Mouse (Mus musculus) left cerebral cortex, adult 2 months (tissue): Measurements from ENCODE around the gene Mroh8. TPM values are rescaled to one million over a fixed set of nuclear protein-coding genes. Genes with fewer than 3 reads are reported as not detected.
"Not testable (repeated sequence)": the region's sequence is repeated elsewhere in the genome, so short reads cannot be mapped to it uniquely, and the experiment has no call there.

Source experiments
- DNase-seq, 2 experiments: peaks; one replicate each; pipeline ENCODE4 v3.0.0; 2021 to 2022; ENCODE audit warnings: low spot score in 2 of 2, mixed read lengths in 1 of 2; ENCODE audit errors: extremely low spot score in 1 of 2
- H3K27ac ChIP-seq: fragments of 200-600 bp; 2 replicates; pipeline ENCODE4 v1.8.1; 2022
- H3K4me3 ChIP-seq: fragments of 200-600 bp; 2 replicates; pipeline ENCODE4 v1.8.1; 2022
- CTCF ChIP-seq: fragments of 200-600 bp; IDR thresholded peaks from 2 replicates; pipeline ENCODE4 v1.8.1; 2022; ENCODE audit warnings: antibody characterized with exemption, mild to moderate bottlenecking, moderate library complexity
- intact Hi-C: fragments of 180-260 bp; cut with DNase I; formaldehyde crosslinking; loops from one replicate; pipeline ENCODE4 v1.15.1; 2025
- total RNA-seq, 2 experiments: library from RNA; stranded (reverse); gene quantifications; 2 replicates each; pipeline ENCODE4 v1.2.3; 2021

The Mroh8 gene
- total RNA-seq, 2 experiments from 2014 or later, result 1.6 to 2.4 TPM

GRCm38 (mm10) chr2:157178167-157178566, 101.2 kb downstream of the Mroh8 start:
- no peak for TF ChIP-seq CTCF
- DNase-seq, result no peak
- intact Hi-C loops, result no loop called here
- H3K27ac ChIP-seq, result no peak overlapping the region
- H3K4me3 ChIP-seq, result no peak overlapping the region

- no peak overlapping the region for H3K4me3 ChIP-seq
- intact Hi-C loops, result no loop called here
These were observed 103.1 kb downstream of the Mroh8 start for GRCm38 (mm10) chr2:157176248-157176647.

GRCm38 (mm10) chr2:157174416-157174815, 104.9 kb downstream of the Mroh8 start:
- no peak for DNase-seq
- H3K27ac ChIP-seq, result no peak overlapping the region
- TF ChIP-seq CTCF, result no peak
- no peak overlapping the region for H3K4me3 ChIP-seq
- intact Hi-C loops, result no loop called here

More at GRCm38 (mm10) chr2:157176248-157176647, 103.1 kb downstream of the Mroh8 start:
- DNase-seq, result no peak
- H3K27ac ChIP-seq, result no peak overlapping the region
- TF ChIP-seq CTCF, result no peak

GRCm38 (mm10) chr2:157173555-157173954, 105.8 kb downstream of the Mroh8 start:
- intact Hi-C loops, result no loop called here
- H3K27ac ChIP-seq, result no peak overlapping the region
- no peak overlapping the region for H3K4me3 ChIP-seq
- TF ChIP-seq CTCF, result no peak
- no peak for DNase-seq

GRCm38 (mm10) chr2:157172984-157173383, 106.4 kb downstream of the Mroh8 start:
- intact Hi-C loops, result no loop called here
- Histone ChIP-seq H3K27ac (no peak overlapping the region), H3K4me3 (no peak overlapping the region)
- no peak for TF ChIP-seq CTCF
- DNase-seq, result no peak

GRCm38 (mm10) chr2:157170626-157171025, 108.7 kb downstream of the Mroh8 start:
- Histone ChIP-seq H3K27ac (no peak overlapping the region), H3K4me3 (no peak overlapping the region)
- no peak for TF ChIP-seq CTCF
- DNase-seq, result no peak
- intact Hi-C loops, result no loop called here

- TF ChIP-seq CTCF, result no peak; the same call in 1 of the 2 replicates
- DNase-seq, result no peak
- intact Hi-C loops, result no loop called here
- Histone ChIP-seq H3K27ac (no peak overlapping the region), H3K4me3 (no peak overlapping the region)
These were observed 109.2 kb downstream of the Mroh8 start for GRCm38 (mm10) chr2:157170166-157170565.

GRCm38 (mm10) chr2:157166371-157167080, 112.8 kb downstream of the Mroh8 start:
- H3K4me3 ChIP-seq, result no peak overlapping the region
- no peak overlapping the region for H3K27ac ChIP-seq
- TF ChIP-seq CTCF, result no peak
- DNase-seq, result no peak
- intact Hi-C loops, result no loop called here

- DNase-seq, H3K4me3 ChIP-seq, H3K27ac ChIP-seq, intact Hi-C loops: not testable (repeated sequence)
These were observed 113.8 kb downstream of the Mroh8 start for GRCm38 (mm10) chr2:157165312-157166224.

- TF ChIP-seq CTCF, result no peak
- Histone ChIP-seq H3K4me3 (no peak overlapping the region), H3K27ac (no peak overlapping the region)
- intact Hi-C loops, result no loop called here
- DNase-seq, result no peak
These were observed 115.2 kb downstream of the Mroh8 start for GRCm38 (mm10) chr2:157164101-157164500.

Other genes starting within 250 kb of the Mroh8 start
- 10 to 100 TPM; 20.2 to 25.1 TPM for gene Soga1, start 200.3 kb downstream of the Mroh8 start, total RNA-seq
- not detected for gene Tldc2, start 192.5 kb downstream of the Mroh8 start, total RNA-seq
- 10 to 100 TPM; 12.7 to 12.9 TPM for gene Samhd1, start 144.3 kb downstream of the Mroh8 start, total RNA-seq
- gene Rbl1, start 75.0 kb downstream of the Mroh8 start, total RNA-seq, result 1 to 10 TPM; 1.6 to 2.4 TPM
- 100 to 1,000 TPM; 123 to 132 TPM for gene Rpn2, start 532 bp downstream of the Mroh8 start, total RNA-seq
- gene Ghrh, start 68.0 kb upstream of the Mroh8 start, total RNA-seq, result not detected
- 10 to 100 TPM; 57.3 to 58.1 TPM for gene Manbal, start 88.0 kb upstream of the Mroh8 start, total RNA-seq
- gene Src, start 138.9 kb upstream of the Mroh8 start, total RNA-seq, result 100 to 1,000 TPM; 133 to 134 TPM